Mouse (Mus musculus): ENCODE measurements around the gene Pip4k2a.

DNA sequence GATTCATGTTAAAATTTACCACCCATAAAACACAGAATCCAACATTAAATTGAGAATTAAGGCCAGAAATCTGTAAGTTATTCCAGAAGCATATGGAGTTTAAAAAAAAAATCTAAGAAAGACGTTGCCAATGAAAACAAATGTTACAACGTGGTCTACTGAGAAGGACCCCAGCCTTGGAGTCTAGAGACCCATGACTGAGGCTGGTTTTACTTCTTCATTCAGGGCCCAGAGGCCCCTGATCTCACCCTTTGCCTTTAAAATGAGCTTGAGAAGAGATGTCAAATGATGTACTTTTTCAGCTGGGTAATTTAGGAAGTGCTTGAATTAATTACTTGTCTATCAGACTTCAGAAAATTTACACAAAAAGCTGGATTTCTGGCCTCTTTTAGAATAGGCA, 83.2 kb downstream of the Pip4k2a start:
- TF ChIP-seq CHD2 (IDR thresholded peaks at IDR 0.05; ENCODE audit: low read length) = no peak
- no peak for TF ChIP-seq USF2 (conservative IDR thresholded peaks at IDR 0.05; ENCODE audit: low read depth, low read length)
- TF ChIP-seq EP300 (IDR thresholded peaks at IDR 0.05; ENCODE audit: low read length) = peak; percentile 33; the same call in 1 of the 2 replicates
- TF ChIP-seq CTCF (conservative IDR thresholded peaks at IDR 0.05 in 1 of 2, IDR thresholded peaks at IDR 0.05 in 1 of 2; ENCODE audit: low read depth in 2 of 2, low read length in 2 of 2) = no peak
- TF ChIP-seq IRF4 (IDR thresholded peaks at IDR 0.05; ENCODE audit: low read depth, low read length) = no peak
- TF ChIP-seq ZKSCAN1 (IDR thresholded peaks at IDR 0.05; ENCODE audit: borderline replicate concordance, low read depth, low read length) = no peak
- TF ChIP-seq KAT2A (IDR thresholded peaks at IDR 0.05; ENCODE audit: insufficient replicate concordance, low read length) = no peak
- TF ChIP-seq HCFC1 (IDR thresholded peaks at IDR 0.05; ENCODE audit: low read depth, low read length) = no peak
- no peak for TF ChIP-seq ZMIZ1 (IDR thresholded peaks at IDR 0.05; ENCODE audit: low read depth, low read length)
- no peak for TF ChIP-seq TCF12 (IDR thresholded peaks at IDR 0.05; ENCODE audit: low read depth, low read length)
- no peak for TF ChIP-seq MXI1 (IDR thresholded peaks at IDR 0.05; ENCODE audit: low read depth, low read length)
- no peak for TF ChIP-seq RCOR1 (conservative IDR thresholded peaks at IDR 0.05; ENCODE audit: low read depth, low read length)

Data from CH12.LX (cell line).